Mouse (Mus musculus) erythroid progenitor cell, adult 5-6 weeks (primary cell): ENCODE results near the gene Etv4. TPM values are rescaled to one million over a fixed set of nuclear protein-coding genes. Genes with fewer than 3 reads are reported as not detected.

ENCODE experiments used
- ATAC-seq: replicated peaks from 2 replicates; pipeline ENCODE4 v1.8.0; 2016; ENCODE audit warnings: moderate number of reproducible peaks, mild to moderate bottlenecking, moderate TSS enrichment, inconsistent platforms; ENCODE audit not compliant: poor library complexity, low FRiP score, severe bottlenecking
- total RNA-seq, 2 experiments: library from RNA; stranded (forward) in 1 of 2; stranded (reverse) in 1 of 2; fragments of 150-400 nt in 1 of 2; fragments of 186-747, 209-891 nt in 1 of 2; gene quantifications; 2 replicates each; pipeline versions ENCODE4 v1.2.3 to v1.2.4; 2015 to 2017; ENCODE audit warnings: low replicate concordance in 2 of 2

The Etv4 gene
- not detected in 2 replicates for total RNA-seq (2015; ENCODE audit: low replicate concordance)
- total RNA-seq (2017; ENCODE audit: low replicate concordance) = not detected in 2 replicates

- no peak for ATAC-seq
Observed at GRCm38 (mm10) chr11:101785143-101785851, at the start of gene Etv4. Gene Etv4 (minus strand): TSS chr11:101785371.

- no peak for ATAC-seq
Observed at GRCm38 (mm10) chr11:101832001-101832400, 46.8 kb upstream of the Etv4 start.

GRCm38 (mm10) chr11:101830616-101831015, 45.4 kb upstream of the Etv4 start:
- ATAC-seq = no peak

- ATAC-seq = no peak
Observed at GRCm38 (mm10) chr11:101830112-101830511, 44.9 kb upstream of the Etv4 start.

- no peak for ATAC-seq
Observed at GRCm38 (mm10) chr11:101828718-101829117, 43.5 kb upstream of the Etv4 start.

GRCm38 (mm10) chr11:101823210-101823609, 38.0 kb upstream of the Etv4 start:
- no peak for ATAC-seq

GRCm38 (mm10) chr11:101820899-101821298, 35.7 kb upstream of the Etv4 start:
- no peak for ATAC-seq

- ATAC-seq = no peak
Observed at GRCm38 (mm10) chr11:101819853-101820252, 34.7 kb upstream of the Etv4 start.

- ATAC-seq = 0 out of 2 replicates have a peak, but pooled peaks have one; percentile 9
Observed at GRCm38 (mm10) chr11:101815103-101816085, 30.2 kb upstream of the Etv4 start.

GRCm38 (mm10) chr11:101814375-101815102, 29.4 kb upstream of the Etv4 start:
- 0 out of 2 replicates have a peak, but pooled peaks have one; percentile 27 for ATAC-seq

- ATAC-seq = peak; percentile 76
Observed at GRCm38 (mm10) chr11:101813259-101813658, 28.1 kb upstream of the Etv4 start.

GRCm38 (mm10) chr11:101809060-101809828, 24.1 kb upstream of the Etv4 start:
- no peak for ATAC-seq

GRCm38 (mm10) chr11:101807266-101807665, 22.1 kb upstream of the Etv4 start:
- no peak for ATAC-seq

- ATAC-seq = no peak
Observed at GRCm38 (mm10) chr11:101806741-101807140, 21.6 kb upstream of the Etv4 start.

- no peak for ATAC-seq
Observed at GRCm38 (mm10) chr11:101805113-101805704, 20.0 kb upstream of the Etv4 start.

GRCm38 (mm10) chr11:101801386-101801785, 16.2 kb upstream of the Etv4 start:
- ATAC-seq = no peak

GRCm38 (mm10) chr11:101798083-101798482, 12.9 kb upstream of the Etv4 start:
- no peak for ATAC-seq

GRCm38 (mm10) chr11:101797355-101797754, 12.2 kb upstream of the Etv4 start:
- no peak for ATAC-seq
